Comparison of ENCODE assay signal across 29 mouse cellular contexts in the genomic region with DNA sequence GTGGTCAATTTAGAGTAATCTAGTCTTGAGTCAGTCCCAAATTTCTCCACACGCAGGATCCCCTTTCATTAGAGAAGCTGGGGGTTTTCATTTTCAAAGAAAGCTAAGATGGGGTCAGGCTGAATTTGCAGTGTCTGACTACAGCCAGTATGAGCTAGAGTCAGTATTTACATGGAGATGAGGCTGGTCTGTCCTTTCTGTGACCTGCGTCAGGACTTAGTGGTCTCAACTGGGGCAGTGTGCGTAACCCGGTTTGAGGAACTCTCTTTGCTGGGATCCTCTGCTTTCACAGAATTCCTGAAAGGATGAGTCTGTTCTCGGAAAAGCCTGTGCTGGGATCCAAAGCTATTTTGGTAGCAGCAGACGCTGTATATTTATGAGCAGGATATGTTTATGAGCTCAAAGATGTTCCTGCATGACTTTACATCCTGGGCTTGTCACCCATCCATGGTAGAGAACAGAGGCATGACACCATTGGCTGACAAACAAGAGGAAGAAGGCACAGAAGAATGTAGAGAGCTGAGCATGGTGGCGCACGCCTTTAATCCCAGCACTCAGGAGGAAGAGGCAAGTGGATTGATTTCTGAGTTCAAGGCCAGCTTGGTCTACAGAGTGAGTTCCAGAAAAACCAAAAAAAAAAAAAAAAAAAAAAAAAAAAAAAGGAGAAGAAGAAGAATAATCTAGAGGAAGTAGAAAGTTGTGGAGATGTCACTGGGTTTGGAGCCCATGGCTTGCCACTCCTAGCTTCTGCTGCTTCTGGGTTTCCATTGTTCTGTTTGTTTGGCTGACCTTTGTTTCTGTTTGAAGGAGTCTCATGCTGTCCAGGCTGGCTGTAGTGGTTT. TPM values are rescaled to one million over a fixed set of nuclear protein-coding genes. Genes with fewer than 3 reads are reported as not detected.
DNase-seq lines count a peak whose midpoint lies in the region; ATAC-seq and TF ChIP-seq lines count a peak whose summit lies in the region.
"Had no signal": no experiment of that assay in that cellular context is flagged by ENCODE, and none has a peak within 500 bp of the region (broad histone marks: within the 10 kb centered on the region; RNA-seq: fewer than 3 reads in every experiment).

No protein-coding gene starts in this region.

- no peaks in the 10 kb centered on the region for H3K36me3 ChIP-seq in lung, postnatal 0 days (ENCODE audit: insufficient read depth, low read length)
- no peaks in the 10 kb centered on the region for H3K36me3 ChIP-seq in hindbrain, embryonic 14.5 days (replicated peaks; ENCODE audit: control insufficient read depth, insufficient read depth)
- H3K36me3 ChIP-seq: embryonic facial prominence, embryonic 13.5 days; hindbrain, embryonic 12.5 days; limb, embryonic 12.5 days; midbrain, embryonic 13.5 days had no signal

- TF ChIP-seq CTCF in gastrocnemius, adult 2 months (IDR thresholded peaks at IDR 0.05): no peak
- TF ChIP-seq CTCF in lung, postnatal 0 days (IDR thresholded peaks at IDR 0.05): no peak
- no peak for TF ChIP-seq CTCF in bone marrow macrophage, adult 2 months (IDR thresholded peaks at IDR 0.05; ENCODE audit: low read depth, low read length)

- no peaks in the 10 kb centered on the region for H3K9me3 ChIP-seq in lung, postnatal 0 days (ENCODE audit: low read length)
- no peaks in the 10 kb centered on the region for H3K9me3 ChIP-seq in hindbrain, embryonic 14.5 days (ENCODE audit: control insufficient read depth, low read length)
- H3K9me3 ChIP-seq: embryonic facial prominence, embryonic 13.5 days; forebrain, embryonic 13.5 days; hindbrain, embryonic 12.5 days; limb, embryonic 12.5 days; midbrain, embryonic 13.5 days had no signal

- H3K9ac ChIP-seq in lung, postnatal 0 days (replicated peaks; ENCODE audit: low read depth): no peak overlapping the region
- no peak overlapping the region for H3K9ac ChIP-seq in hindbrain, embryonic 14.5 days
- H3K9ac ChIP-seq: embryonic facial prominence, embryonic 13.5 days; forebrain, embryonic 13.5 days; hindbrain, embryonic 12.5 days; limb, embryonic 12.5 days; liver, postnatal 0 days; midbrain, embryonic 13.5 days had no signal

- H3K27ac ChIP-seq in gastrocnemius, adult 2 months: no peak overlapping the region
- no peak overlapping the region for H3K27ac ChIP-seq in lung, postnatal 0 days (ENCODE audit: low read length)
- peak overlapping the region; percentile 80 for H3K27ac ChIP-seq in bone marrow macrophage, adult 2 months (ENCODE audit: insufficient read depth, low read depth, low read length)
- no peak overlapping the region for H3K27ac ChIP-seq in hindbrain, embryonic 14.5 days
- H3K27ac ChIP-seq: embryonic facial prominence, embryonic 13.5 days; forebrain, embryonic 13.5 days; hindbrain, embryonic 12.5 days; limb, embryonic 12.5 days; midbrain, embryonic 13.5 days had no signal

- ATAC-seq in lung, postnatal 0 days: peak; percentile 60
- no peak for ATAC-seq in hindbrain, embryonic 14.5 days (ENCODE audit: low FRiP score)
- ATAC-seq: forebrain, embryonic 13.5 days; liver, postnatal 0 days; midbrain, embryonic 13.5 days had no signal

- intact Hi-C loops in gastrocnemius, adult 2 months (cut with DNase I): no loop called here
- intact Hi-C loops in gastrocnemius, postnatal 36 days (cut with DNase I): no loop called here

- no peak overlapping the region for H3K4me2 ChIP-seq in lung, postnatal 0 days (replicated peaks; ENCODE audit: low read depth, low read length)
- H3K4me2 ChIP-seq in hindbrain, embryonic 14.5 days (replicated peaks): no peak overlapping the region
- H3K4me2 ChIP-seq: embryonic facial prominence, embryonic 13.5 days; forebrain, embryonic 13.5 days; heart, embryonic 11.5 days; hindbrain, embryonic 12.5 days; limb, embryonic 12.5 days; liver, embryonic 11.5 days; midbrain, embryonic 13.5 days had no signal

- no peak overlapping the region for H3K4me3 ChIP-seq in gastrocnemius, adult 2 months
- no peak overlapping the region for H3K4me3 ChIP-seq in lung, postnatal 0 days (ENCODE audit: low read depth, low read length)
- H3K4me3 ChIP-seq in bone marrow macrophage, adult 2 months (ENCODE audit: insufficient read depth, low read length): no peak overlapping the region
- no peak overlapping the region for H3K4me3 ChIP-seq in hindbrain, embryonic 14.5 days (replicated peaks; ENCODE audit: low read length)
- H3K4me3 ChIP-seq: embryonic facial prominence, embryonic 13.5 days; erythroblast, embryonic 14.5 days; forebrain, embryonic 13.5 days; hindbrain, embryonic 12.5 days; limb, embryonic 12.5 days; midbrain, embryonic 13.5 days had no signal

- TF ChIP-seq POLR2A in bone marrow macrophage, adult 2 months (IDR thresholded peaks at IDR 0.05; ENCODE audit: borderline replicate concordance, low read depth, low read length): no peak

- H3K4me1 ChIP-seq in lung, postnatal 0 days (ENCODE audit: insufficient read depth, low read depth, low read length): peaks cover 6% of the 10 kb centered on the region; the same call in 1 of the 2 replicates
- H3K4me1 ChIP-seq in bone marrow macrophage, adult 2 months (ENCODE audit: control insufficient read depth, insufficient read depth, low read length): peaks cover 15% of the 10 kb centered on the region
- H3K4me1 ChIP-seq in hindbrain, embryonic 14.5 days (replicated peaks; ENCODE audit: control insufficient read depth, insufficient read depth, low read length): 0 out of 2 replicates have a peak, but pooled peaks cover 6% of the 10 kb centered on the region

- peak; percentile 4 for DNase-seq in gastrocnemius, adult 2 months
- DNase-seq in gastrocnemius, postnatal 36 days: no peak
- DNase-seq in lung, postnatal 0 days (ENCODE audit: low spot score): no peak
- DNase-seq in lung, postnatal 25 days (ENCODE audit: low spot score): no peak
- no peak for DNase-seq in hindbrain, embryonic 14.5 days (ENCODE audit: low spot score)
- no peak for DNase-seq in thymus, postnatal 14 days
- DNase-seq: adrenal gland, postnatal 25 days; cerebellum, adult 18-20 months; cerebellum, postnatal 14 days; heart, postnatal 10 days; kidney, adult 11 months; kidney, postnatal 25 days; layer of hippocampus, postnatal 36 days; liver, postnatal 0 days; lung, postnatal 10 days; right cerebral cortex, postnatal 14 days; spleen, adult 18-20 months had no signal

- H3K27me3 ChIP-seq in lung, postnatal 0 days (replicated peaks; ENCODE audit: insufficient read depth, low read length): no peaks in the 10 kb centered on the region
- peaks cover 6% of the 10 kb centered on the region; the same call in 1 of the 2 replicates for H3K27me3 ChIP-seq in hindbrain, embryonic 14.5 days (ENCODE audit: control insufficient read depth, insufficient read depth, low read length)
- H3K27me3 ChIP-seq: forebrain, embryonic 13.5 days had no signal

- WGBS in lung, postnatal 0 days: 64% methylated on average over 8 of the region's 8 CpGs
- 72% methylated on average over 8 of the region's 8 CpGs for WGBS in hindbrain, embryonic 14.5 days

- peak; percentile 51; the same call in 1 of the 2 replicates for TF ChIP-seq EP300 in lung, postnatal 0 days (IDR thresholded peaks at IDR 0.05)

RNA-seq across cellular contexts. Expression of a gene that starts 5.6 kb away (rescaled TPM):
- 1 to 10 TPM; 2.6 to 3.3 TPM for total RNA-seq in gastrocnemius, adult 2 months (2021)
- 1 to 10 TPM; 2.6 to 4.7 TPM for total RNA-seq in gastrocnemius, postnatal 36 days (2021)
- not detected in 2 replicates for polyA plus RNA-seq in lung, postnatal 0 days (2015; fragmentation: Nextera tagmentation; extraction: Ambion mirVana)
- polyA plus RNA-seq in bone marrow macrophage, adult 2 months (2012; ENCODE audit: insufficient read depth, insufficient read length, missing spikeins): not detected in 2 replicates
- polyA plus RNA-seq in hindbrain, embryonic 14.5 days (2014; fragmentation: Nextera tagmentation; extraction: Ambion mirVana): 7.2 and 17.2 TPM in 2 replicates
- total RNA-seq: megakaryocyte progenitor cell, adult 5-6 weeks; monocyte, adult 5-6 weeks had no signal
- polyA plus RNA-seq: erythroblast, embryonic 14.5 days; liver, postnatal 0 days had no signal

RNA-seq across cellular contexts. Expression of a gene that starts 5.6 kb away (rescaled TPM):
- total RNA-seq in gastrocnemius, adult 2 months (2021): 10 to 100 TPM; 11.9 to 26.1 TPM
- total RNA-seq in gastrocnemius, postnatal 36 days (2021): 10 to 100 TPM; 20.5 to 24.0 TPM
- 21.6 and 28.5 TPM in 2 replicates for polyA plus RNA-seq in lung, postnatal 0 days (2015; fragmentation: Nextera tagmentation; extraction: Ambion mirVana)
- not detected in 2 replicates for polyA plus RNA-seq in bone marrow macrophage, adult 2 months (2012; ENCODE audit: insufficient read depth, insufficient read length, missing spikeins)
- 30.4 and 34.8 TPM in 2 replicates for polyA plus RNA-seq in hindbrain, embryonic 14.5 days (2014; fragmentation: Nextera tagmentation; extraction: Ambion mirVana)
- total RNA-seq: megakaryocyte progenitor cell, adult 5-6 weeks; monocyte, adult 5-6 weeks; neutrophil, adult 5-6 weeks had no signal
- polyA plus RNA-seq: erythroblast, embryonic 14.5 days had no signal

RNA-seq across cellular contexts. Expression of a gene that starts 39.9 kb away (rescaled TPM):
- 1 to 10 TPM; 4.1 to 4.5 TPM for total RNA-seq in gastrocnemius, adult 2 months (2021)
- total RNA-seq in gastrocnemius, postnatal 36 days (2021): 1 to 10 TPM; 4.0 to 4.3 TPM
- polyA plus RNA-seq in lung, postnatal 0 days (2015; fragmentation: Nextera tagmentation; extraction: Ambion mirVana): 6.4 and 6.8 TPM in 2 replicates
- 60.5 and 71.3 TPM in 2 replicates for polyA plus RNA-seq in bone marrow macrophage, adult 2 months (2012; ENCODE audit: insufficient read depth, insufficient read length, missing spikeins)
- 4.3 and 4.4 TPM in 2 replicates for polyA plus RNA-seq in hindbrain, embryonic 14.5 days (2014; fragmentation: Nextera tagmentation; extraction: Ambion mirVana)

RNA-seq across cellular contexts. Expression of a gene that starts 43.3 kb away (rescaled TPM):
- total RNA-seq in gastrocnemius, adult 2 months (2021): 1 to 10 TPM; 6.8 to 7.3 TPM
- 1 to 10 TPM; 5.5 to 7.5 TPM for total RNA-seq in gastrocnemius, postnatal 36 days (2021)
- polyA plus RNA-seq in lung, postnatal 0 days (2015; fragmentation: Nextera tagmentation; extraction: Ambion mirVana): 30.8 and 34.3 TPM in 2 replicates
- polyA plus RNA-seq in bone marrow macrophage, adult 2 months (2012; ENCODE audit: insufficient read depth, insufficient read length, missing spikeins): 21.3 and 25.2 TPM in 2 replicates
- 103 TPM in 2 replicates for polyA plus RNA-seq in hindbrain, embryonic 14.5 days (2014; fragmentation: Nextera tagmentation; extraction: Ambion mirVana)
- polyA plus RNA-seq: erythroblast, embryonic 14.5 days had no signal

Comparison
In these comparisons a context has a peak if more than half of its experiments do, and no peak if none do; other contexts are left out.
1. RNA of a gene that starts 5.6 kb away (polyA plus RNA-seq): 30.4 to 34.8 TPM in hindbrain, embryonic 14.5 days and 21.6 to 28.5 TPM in lung, postnatal 0 days; not detected in bone marrow macrophage, adult 2 months; every median in the first group is over 10 times any median in the second.